Mouse (Mus musculus): Measurements from ENCODE around the gene Krt39. TPM values are rescaled to one million over a fixed set of nuclear protein-coding genes. Genes with fewer than 3 reads are reported as not detected.

The Krt39 gene
- total RNA-seq (2012; rRNA removed): not detected in 2 replicates
- not detected for polyA plus RNA-seq (2012; ENCODE audit: insufficient read depth in 1 of 2, insufficient read length in 2 of 2, low read depth in 1 of 2, low replicate concordance in 2 of 2, missing spikeins in 1 of 2)

DNA sequence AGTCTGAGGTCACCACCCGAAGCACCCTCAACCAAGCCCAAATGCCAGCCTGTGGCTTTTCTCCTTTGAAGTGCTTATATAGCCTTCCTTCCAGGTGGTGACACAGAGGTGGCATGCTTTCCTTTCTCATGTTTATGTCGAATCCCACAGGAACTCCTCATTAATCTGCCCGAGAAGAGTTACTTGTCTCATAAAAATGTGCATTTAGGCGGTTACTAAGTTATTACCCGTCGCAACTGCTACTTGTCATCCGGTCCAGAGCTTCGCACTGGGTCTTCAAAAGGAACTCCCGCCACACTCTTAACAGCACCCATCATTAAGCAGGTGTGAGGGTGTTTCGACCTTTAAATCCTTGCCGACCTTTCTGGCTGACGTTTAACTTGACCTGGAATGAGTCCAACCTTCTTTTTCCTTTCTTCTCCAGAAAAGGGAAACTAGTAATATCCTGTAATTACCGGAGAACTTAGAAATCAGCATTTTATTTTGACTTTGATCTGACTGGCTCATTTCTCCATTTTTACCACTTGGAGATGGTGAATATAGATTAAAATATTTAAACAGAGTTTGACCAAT is at the start of gene Krt39:
Krt39 (minus strand) TSS at position 51 of the 573 bp plus-strand sequence.
- H3K9me3 ChIP-seq (replicated peaks; ENCODE audit: insufficient read depth, low read length): no peaks in the 10 kb centered on the region
- no peaks in the 10 kb centered on the region for H3K36me3 ChIP-seq (ENCODE audit: control insufficient read depth in 1 of 2, insufficient read depth in 2 of 2, low read length in 2 of 2)
- no peak for DNase-seq (ENCODE audit: low read depth, low spot score)
- H3K27me3 ChIP-seq (ENCODE audit: control insufficient read depth in 1 of 2, insufficient read depth in 2 of 2, low read length in 2 of 2): no peaks in the 10 kb centered on the region
- no peaks in the 10 kb centered on the region for H3K4me1 ChIP-seq (ENCODE audit: control insufficient read depth in 1 of 2, insufficient read depth in 2 of 2, low read length in 2 of 2)
- no peak within 1 kb of the TSS for H3K27ac ChIP-seq (ENCODE audit: control insufficient read depth, low read depth, low read length)
- H3K9ac ChIP-seq (ENCODE audit: control insufficient read depth, low read depth, low read length, poor library complexity, severe bottlenecking): no peak within 1 kb of the TSS
- H3K4me3 ChIP-seq (ENCODE audit: control insufficient read depth in 1 of 2, insufficient read depth in 1 of 2, low read depth in 2 of 2, low read length in 2 of 2): no peak within 1 kb of the TSS
- H3K79me2 ChIP-seq (ENCODE audit: control insufficient read depth, insufficient read depth, low read length, poor library complexity): no peaks in the 10 kb centered on the region
- TF ChIP-seq ZKSCAN1 (IDR thresholded peaks at IDR 0.05; ENCODE audit: low read depth, low read length) (no peak), NRF1 (IDR thresholded peaks at IDR 0.05; ENCODE audit: insufficient read depth, low read depth, low read length, poor library complexity, severe bottlenecking) (no peak), MAX (IDR thresholded peaks at IDR 0.05; ENCODE audit: low read length) (no peak), CHD2 (IDR thresholded peaks at IDR 0.05; ENCODE audit: low read length) (no peak), POLR2A (IDR thresholded peaks at IDR 0.05; ENCODE audit: control insufficient read depth in 1 of 2, insufficient read depth in 1 of 2, low read depth in 1 of 2, low read length in 2 of 2, poor library complexity in 1 of 2) (no peak), USF2 (IDR thresholded peaks at IDR 0.05; ENCODE audit: borderline replicate concordance in 1 of 2, insufficient read depth in 1 of 2, low read depth in 1 of 2, low read length in 2 of 2) (no peak), CTCF (IDR thresholded peaks at IDR 0.05 in 2 of 3, conservative IDR thresholded peaks at IDR 0.05 in 1 of 3; ENCODE audit: control insufficient read depth in 1 of 3, insufficient read depth in 1 of 3, low read depth in 2 of 3, low read length in 3 of 3, poor library complexity in 1 of 3, severe bottlenecking in 1 of 3) (no peak), SMC3 (IDR thresholded peaks at IDR 0.05; ENCODE audit: low read depth, low read length) (no peak), RCOR1 (IDR thresholded peaks at IDR 0.05; ENCODE audit: low read depth, low read length) (no peak), ZMIZ1 (IDR thresholded peaks at IDR 0.05; ENCODE audit: low read depth, low read length) (no peak), E2F4 (IDR thresholded peaks at IDR 0.05; ENCODE audit: borderline replicate concordance, low read depth, low read length) (no peak), MAFK (IDR thresholded peaks at IDR 0.05; ENCODE audit: borderline replicate concordance, low read depth, low read length) (no peak)

DNA sequence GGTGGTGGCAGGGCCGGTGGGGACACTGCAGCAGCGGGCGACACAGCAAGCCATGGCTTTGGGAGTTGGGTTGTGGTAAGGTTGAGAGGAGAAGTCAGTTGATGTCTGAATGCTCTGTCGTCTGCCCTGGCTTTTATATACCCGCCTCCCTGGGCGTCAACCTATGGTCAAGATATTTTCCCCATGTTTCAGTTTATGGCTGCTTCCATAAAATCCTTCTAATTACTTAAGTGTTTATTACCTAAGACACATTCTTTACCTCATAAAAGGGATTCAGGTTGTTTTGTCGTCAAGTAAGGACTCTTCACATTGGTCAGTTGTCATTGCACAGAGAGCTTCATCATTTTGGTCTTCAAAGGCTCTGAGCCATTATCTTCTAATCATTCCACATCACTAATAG is 45.4 kb upstream of the Krt39 start, which contains the start of gene Krtap3-1:
Krtap3-1 (minus strand) TSS at position 101 of the 400 bp plus-strand sequence.
- no peak for DNase-seq (ENCODE audit: low read depth, low spot score)

DNA sequence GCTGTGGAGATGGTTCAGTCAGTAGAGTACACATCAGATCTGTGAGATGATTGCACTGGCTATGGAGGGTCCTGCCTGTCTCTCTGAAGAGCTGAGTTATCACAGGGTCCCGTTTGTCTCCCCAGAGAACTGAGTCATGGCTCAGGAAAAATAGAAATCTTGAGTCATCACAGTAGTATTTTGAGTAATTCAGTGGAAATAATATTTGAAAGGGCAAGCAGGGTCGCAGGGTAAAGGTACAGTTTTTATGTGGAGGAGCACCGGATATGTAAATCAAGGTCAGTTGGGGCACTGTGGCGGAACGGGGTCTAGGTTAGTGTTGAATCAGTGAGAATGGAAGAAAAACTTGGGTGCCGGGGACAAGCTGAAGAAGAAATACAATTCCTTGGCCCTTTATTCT is 41.4 kb upstream of the Krt39 start:
- no peak for TF ChIP-seq POLR2AphosphoS2 (IDR thresholded peaks at IDR 0.05; ENCODE audit: low read length)
- TF ChIP-seq ELF1 (IDR thresholded peaks at IDR 0.05; ENCODE audit: low read depth, low read length): no peak
- no peak for TF ChIP-seq TBP (IDR thresholded peaks at IDR 0.05; ENCODE audit: low read depth, low read length)
- TF ChIP-seq SIN3A (IDR thresholded peaks at IDR 0.05; ENCODE audit: low read length): no peak
- no peak for TF ChIP-seq MYB (IDR thresholded peaks at IDR 0.05; ENCODE audit: low read depth, low read length)
- TF ChIP-seq MYC (IDR thresholded peaks at IDR 0.05; ENCODE audit: low read depth, low read length): no peak
- TF ChIP-seq ETS1 (IDR thresholded peaks at IDR 0.05; ENCODE audit: low read depth, low read length): no peak
- no peak for TF ChIP-seq RCOR1 (IDR thresholded peaks at IDR 0.05; ENCODE audit: low read depth, low read length)
- TF ChIP-seq MAZ (IDR thresholded peaks at IDR 0.05; ENCODE audit: low read depth, low read length): no peak
- TF ChIP-seq KAT2A (conservative IDR thresholded peaks at IDR 0.05; ENCODE audit: low read depth, low read length): no peak
- no peak for TF ChIP-seq USF1 (IDR thresholded peaks at IDR 0.05; ENCODE audit: low read depth, low read length)
- no peak for TF ChIP-seq RAD21 (IDR thresholded peaks at IDR 0.05; ENCODE audit: low read depth, low read length)
- TF ChIP-seq POLR2A (IDR thresholded peaks at IDR 0.05; ENCODE audit: control insufficient read depth in 1 of 2, insufficient read depth in 1 of 2, low read depth in 1 of 2, low read length in 2 of 2, poor library complexity in 1 of 2): no peak
- no peak for TF ChIP-seq JUND (IDR thresholded peaks at IDR 0.05; ENCODE audit: low read depth, low read length)
- no peak for DNase-seq (ENCODE audit: low read depth, low spot score)
- H3K36me3 ChIP-seq (ENCODE audit: control insufficient read depth in 1 of 2, insufficient read depth in 2 of 2, low read length in 2 of 2): no peaks in the 10 kb centered on the region

More for the DNA sequence above, 45.4 kb upstream of the Krt39 start, which contains the start of gene Krtap3-1:
- Histone ChIP-seq H3K27ac (ENCODE audit: control insufficient read depth, low read depth, low read length) (no peak within 1 kb of the TSS), H3K9me3 (replicated peaks; ENCODE audit: insufficient read depth, low read length) (no peaks in the 10 kb centered on the region; the same call in 1 of the 2 replicates), H3K4me1 (ENCODE audit: control insufficient read depth in 1 of 2, insufficient read depth in 2 of 2, low read length in 2 of 2) (no peaks in the 10 kb centered on the region), H3K9ac (ENCODE audit: control insufficient read depth, low read depth, low read length, poor library complexity, severe bottlenecking) (no peak within 1 kb of the TSS), H3K36me3 (ENCODE audit: control insufficient read depth in 1 of 2, insufficient read depth in 2 of 2, low read length in 2 of 2) (no peaks in the 10 kb centered on the region), H3K27me3 (ENCODE audit: control insufficient read depth in 1 of 2, insufficient read depth in 2 of 2, low read length in 2 of 2) (no peaks in the 10 kb centered on the region), H3K79me2 (ENCODE audit: control insufficient read depth, insufficient read depth, low read length, poor library complexity) (no peaks in the 10 kb centered on the region), H3K4me3 (ENCODE audit: control insufficient read depth in 1 of 2, insufficient read depth in 1 of 2, low read depth in 2 of 2, low read length in 2 of 2) (no peak within 1 kb of the TSS)
- TF ChIP-seq MYC (IDR thresholded peaks at IDR 0.05; ENCODE audit: low read depth, low read length): no peak
- no peak for TF ChIP-seq POLR2A (IDR thresholded peaks at IDR 0.05; ENCODE audit: control insufficient read depth in 1 of 2, insufficient read depth in 1 of 2, low read depth in 1 of 2, low read length in 2 of 2, poor library complexity in 1 of 2)
- TF ChIP-seq TBP (IDR thresholded peaks at IDR 0.05; ENCODE audit: low read depth, low read length): no peak

More for the DNA sequence above, 41.4 kb upstream of the Krt39 start:
- H3K27ac ChIP-seq (ENCODE audit: control insufficient read depth, low read depth, low read length): no peak overlapping the region
- no peaks in the 10 kb centered on the region for H3K79me2 ChIP-seq (ENCODE audit: control insufficient read depth, insufficient read depth, low read length, poor library complexity)
- no peaks in the 10 kb centered on the region for H3K27me3 ChIP-seq (ENCODE audit: control insufficient read depth in 1 of 2, insufficient read depth in 2 of 2, low read length in 2 of 2)
- no peak overlapping the region for H3K4me3 ChIP-seq (ENCODE audit: control insufficient read depth in 1 of 2, insufficient read depth in 1 of 2, low read depth in 2 of 2, low read length in 2 of 2)
- no peaks in the 10 kb centered on the region for H3K4me1 ChIP-seq (ENCODE audit: control insufficient read depth in 1 of 2, insufficient read depth in 2 of 2, low read length in 2 of 2)
- no peak overlapping the region for H3K9ac ChIP-seq (ENCODE audit: control insufficient read depth, low read depth, low read length, poor library complexity, severe bottlenecking)
- H3K9me3 ChIP-seq (replicated peaks; ENCODE audit: insufficient read depth, low read length): no peaks in the 10 kb centered on the region; the same call in 1 of the 2 replicates
